Mouse (Mus musculus) small intestine, adult 2 months (tissue): ENCODE data around the gene Eef2k. TPM values are rescaled to one million over a fixed set of nuclear protein-coding genes. Genes with fewer than 3 reads are reported as not detected.

Experiments used
- H3K27ac ChIP-seq: fragments of 200-500 bp; 2 replicates; pipeline ENCODE4 v1.5.1; 2012; ENCODE audit warnings: low read depth, low read length, control low read depth, inconsistent platforms; ENCODE audit not compliant: insufficient read depth
- H3K27me3 ChIP-seq: fragments of 200-500 bp; 2 replicates; pipeline ENCODE4 v1.6.1; 2012; ENCODE audit warnings: mild to moderate bottlenecking, moderate library complexity, low read length, inconsistent platforms; ENCODE audit not compliant: control insufficient read depth, insufficient read depth
- H3K36me3 ChIP-seq: fragments of 200-500 bp; 2 replicates; pipeline ENCODE4 v1.6.1; 2012; ENCODE audit warnings: mild to moderate bottlenecking, low read length, control low read depth, inconsistent platforms; ENCODE audit not compliant: control insufficient read depth, insufficient read depth
- H3K4me1 ChIP-seq: fragments of 200-500 bp; 2 replicates; pipeline ENCODE4 v1.6.1; 2012; ENCODE audit warnings: low read length, inconsistent platforms, mixed read lengths; ENCODE audit not compliant: control insufficient read depth, insufficient read depth, insufficient read length
- H3K4me3 ChIP-seq: fragments of 200-500 bp; 2 replicates; pipeline ENCODE4 v1.5.1; 2012; ENCODE audit warnings: low read depth, mild to moderate bottlenecking, control low read depth, inconsistent platforms, low read length, moderate library complexity
- CTCF ChIP-seq: fragments of 200-500 bp; IDR thresholded peaks from 2 replicates; pipeline ENCODE4 v1.5.1; 2012; ENCODE audit warnings: low read depth, mild to moderate bottlenecking, control low read depth, inconsistent platforms, low read length, moderate library complexity, mixed read lengths; ENCODE audit not compliant: insufficient replicate concordance, insufficient read length; ENCODE audit errors: extremely low read depth
- POLR2A ChIP-seq: fragments of 200-500 bp; IDR thresholded peaks from 2 replicates; pipeline ENCODE4 v1.6.1; 2012; ENCODE audit warnings: low read depth, mild to moderate bottlenecking, control low read depth, inconsistent platforms, low read length, moderate library complexity
- WGBS: fragments of 180-500 bp; shearing (Covaris S2); methylation state at CpG from one replicate; pipeline ENCODE4 v1.1.7; 2018; 5-methylcytosine and 5-hydroxymethylcytosine counted together
- polyA plus RNA-seq: library from polyadenylated mRNA; depleted of rRNA; stranded (reverse); fragments of >200 nt; gene quantifications from 2 replicates; pipeline ENCODE4 v1.2.3, GENCODE M21; 2012

Gene Eef2k
- polyA plus RNA-seq, 1 experiment = 22.8 TPM

DNA sequence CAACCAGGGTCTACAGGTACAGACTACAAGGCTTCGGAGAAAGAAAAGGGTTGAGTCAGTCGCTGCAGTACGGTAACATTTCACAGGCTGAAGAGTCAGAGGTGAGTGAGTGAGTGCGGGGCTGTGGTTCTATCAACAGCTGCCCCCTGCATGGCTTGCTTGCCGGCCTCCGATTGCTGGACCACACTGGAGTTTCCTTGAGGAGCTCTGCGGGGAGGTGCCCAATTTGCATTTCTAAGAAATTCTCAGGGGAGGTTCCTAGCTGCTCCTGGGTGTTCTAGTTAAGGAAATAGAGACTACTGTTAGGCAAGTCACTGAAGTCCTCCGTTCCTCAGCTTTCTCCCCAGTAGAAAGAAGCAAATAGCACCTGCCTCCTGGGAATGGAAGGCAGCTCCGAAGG, 2.1 kb downstream of the Eef2k start:
- WGBS = 52% methylated on average over 9 of the region's 9 CpGs
- 0 out of 2 replicates have a peak, but pooled peaks cover 2% of the 10 kb centered on the region for H3K36me3 ChIP-seq
- H3K4me3 ChIP-seq = peak overlapping the region; percentile 86
- no peaks in the 10 kb centered on the region for H3K27me3 ChIP-seq
- no peak overlapping the region for H3K27ac ChIP-seq
- H3K4me1 ChIP-seq = peaks cover 19% of the 10 kb centered on the region; the same call in 1 of the 2 replicates
- no peak for TF ChIP-seq POLR2A
- no peak for TF ChIP-seq CTCF

- Histone ChIP-seq H3K27me3 (no peaks in the 10 kb centered on the region), H3K4me3 (no peak overlapping the region; the same call in 1 of the 2 replicates), H3K4me1 (peaks cover 38% of the 10 kb centered on the region), H3K36me3 (0 out of 2 replicates have a peak, but pooled peaks cover 2% of the 10 kb centered on the region), H3K27ac (peak overlapping the region; percentile 74)
- WGBS = 19% methylated on average over 3 of the region's 3 CpGs
- no peak for TF ChIP-seq CTCF
- no peak for TF ChIP-seq POLR2A
Observed at GRCm38 (mm10) chr7:120848831-120849512, 6.3 kb downstream of the Eef2k start.

DNA sequence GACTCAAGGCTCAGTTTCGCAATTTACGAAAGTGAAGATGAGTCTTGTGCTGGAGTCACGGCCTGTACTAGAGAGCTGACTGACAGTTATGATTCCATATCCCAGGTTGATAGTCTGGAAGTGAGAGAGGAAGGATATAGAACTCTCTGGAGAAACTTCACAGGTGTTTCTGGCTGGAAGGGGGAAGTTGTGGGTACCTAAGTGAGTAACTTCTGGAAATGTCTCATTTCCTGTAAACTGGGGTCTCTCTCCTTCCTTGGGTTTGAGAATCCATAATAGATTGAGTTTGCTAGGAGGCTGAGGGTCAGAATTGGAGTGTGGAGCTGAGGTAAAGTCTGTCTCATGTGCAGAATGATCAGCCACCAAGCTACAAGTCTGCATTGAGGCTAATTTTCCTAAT, 7.5 kb downstream of the Eef2k start:
- Histone ChIP-seq H3K36me3 (0 out of 2 replicates have a peak, but pooled peaks cover 2% of the 10 kb centered on the region), H3K27ac (no peak overlapping the region), H3K4me1 (peaks cover 31% of the 10 kb centered on the region), H3K4me3 (no peak overlapping the region), H3K27me3 (no peaks in the 10 kb centered on the region)
- TF ChIP-seq CTCF (no peak), POLR2A (no peak)
- 88% methylated on average over 3 of the region's 3 CpGs for WGBS

DNA sequence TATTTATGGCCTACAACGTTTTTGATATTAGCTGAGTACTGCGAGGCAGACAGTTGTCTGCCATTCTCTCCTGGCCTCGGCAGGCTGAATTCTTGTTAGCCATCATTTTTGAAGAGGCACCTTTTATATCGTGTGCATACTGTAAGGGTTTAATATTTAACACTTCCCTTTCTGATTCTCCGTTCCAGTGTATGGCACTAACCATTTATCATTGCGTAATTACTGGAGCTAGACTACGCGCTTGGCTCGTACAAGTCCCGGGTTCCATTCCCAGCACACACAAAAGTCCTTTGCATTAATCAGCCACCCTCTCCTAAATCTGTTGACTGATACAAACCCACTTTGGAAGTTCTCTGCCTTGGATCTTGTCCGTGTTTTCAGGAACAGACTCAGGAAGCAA, 17.2 kb downstream of the Eef2k start:
- no peaks in the 10 kb centered on the region for H3K27me3 ChIP-seq
- no peaks in the 10 kb centered on the region for H3K36me3 ChIP-seq
- 42% methylated on average over 11 of the region's 11 CpGs for WGBS
- H3K4me1 ChIP-seq = peaks cover 23% of the 10 kb centered on the region
- H3K27ac ChIP-seq = no peak overlapping the region
- no peak overlapping the region for H3K4me3 ChIP-seq
- TF ChIP-seq POLR2A = no peak
- TF ChIP-seq CTCF = no peak

DNA sequence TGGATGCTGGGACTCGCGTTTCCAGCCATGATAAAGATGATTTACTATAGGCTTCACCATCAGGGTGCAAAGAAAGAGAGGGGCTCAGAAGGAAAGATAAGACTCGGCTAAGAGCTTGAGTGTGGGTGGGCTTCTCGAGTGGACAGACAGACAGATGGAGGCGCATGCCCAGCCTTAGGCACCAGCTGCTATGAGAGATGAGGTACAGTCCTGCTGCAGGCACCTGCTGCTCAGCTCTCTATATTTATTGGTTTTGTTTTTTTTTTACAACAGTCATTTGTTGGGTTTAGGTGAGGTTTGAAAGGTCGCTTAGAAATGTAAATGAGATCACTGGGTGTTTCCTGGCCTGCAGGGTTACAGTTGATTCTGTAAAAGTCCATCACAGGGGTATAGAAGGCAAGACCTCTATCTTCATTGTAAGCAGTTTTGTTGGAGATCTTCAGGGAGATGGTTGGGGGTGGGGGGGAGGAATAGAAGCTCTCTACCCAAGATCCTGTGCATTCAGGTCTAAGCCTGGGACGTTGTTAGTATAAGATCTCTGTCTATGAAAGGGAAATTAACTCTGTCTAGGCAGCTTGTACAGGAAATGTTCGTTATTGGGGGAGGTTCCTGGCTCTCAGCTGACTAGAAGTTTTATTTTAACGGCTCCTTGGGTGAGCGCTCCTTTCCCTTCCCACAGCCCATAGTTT, 18.3 kb downstream of the Eef2k start:
- Histone ChIP-seq H3K4me1 (peaks cover 28% of the 10 kb centered on the region), H3K36me3 (no peaks in the 10 kb centered on the region), H3K4me3 (no peak overlapping the region), H3K27ac (peak overlapping the region; percentile 70), H3K27me3 (no peaks in the 10 kb centered on the region)
- TF ChIP-seq CTCF = no peak
- no peak for TF ChIP-seq POLR2A
- 19% methylated on average over 10 of the region's 10 CpGs for WGBS

- no peak for TF ChIP-seq POLR2A
- no peak for TF ChIP-seq CTCF
- H3K4me1 ChIP-seq = peaks cover 30% of the 10 kb centered on the region
- H3K4me3 ChIP-seq = no peak overlapping the region
- no peaks in the 10 kb centered on the region for H3K27me3 ChIP-seq
- WGBS = 37% methylated on average over 2 of the region's 2 CpGs
- no peaks in the 10 kb centered on the region for H3K36me3 ChIP-seq
- H3K27ac ChIP-seq = no peak overlapping the region
Observed at GRCm38 (mm10) chr7:120861488-120862047, 18.9 kb downstream of the Eef2k start.

DNA sequence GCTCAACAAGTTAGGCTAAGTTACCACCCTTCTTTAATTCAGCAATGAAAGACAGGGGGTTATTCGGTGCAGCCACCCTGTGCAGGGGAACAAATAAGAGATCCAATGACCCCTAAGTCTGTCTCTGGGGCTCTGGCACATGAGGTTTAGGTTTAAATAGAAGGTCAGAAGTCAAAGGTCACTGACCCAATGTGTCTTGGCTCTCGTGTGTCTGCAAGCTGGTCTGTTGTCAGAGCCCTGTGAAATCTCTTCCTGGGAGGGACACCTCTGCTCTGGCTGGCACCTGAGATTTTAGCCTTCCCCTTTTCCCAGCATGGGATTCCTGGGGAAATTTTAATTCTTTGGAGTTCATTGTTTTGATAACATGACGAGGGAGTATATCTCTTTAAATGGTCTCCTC, 19.6 kb downstream of the Eef2k start:
- peaks cover 30% of the 10 kb centered on the region for H3K4me1 ChIP-seq
- no peak overlapping the region for H3K27ac ChIP-seq

More for the DNA sequence above, 19.6 kb downstream of the Eef2k start:
- H3K27me3 ChIP-seq = no peaks in the 10 kb centered on the region
- TF ChIP-seq CTCF (no peak), POLR2A (no peak)
- H3K4me3 ChIP-seq = no peak overlapping the region
- 57% methylated on average over 3 of the region's 3 CpGs for WGBS
- H3K36me3 ChIP-seq = no peaks in the 10 kb centered on the region
